Mouse (Mus musculus): ENCODE results near the gene Irf1. TPM values are rescaled to one million over a fixed set of nuclear protein-coding genes. Genes with fewer than 3 reads are reported as not detected.

Gene Irf1
- polyA plus RNA-seq, 1 experiment from 2014 or later: 3.0 TPM

GRCm38 (mm10) chr11:53805786-53806185 lies 36.0 kb downstream of the Irf1 start:
- no peak for DNase-seq (ENCODE audit: low spot score)
- H3K36me3 ChIP-seq (ENCODE audit: control insufficient read depth, insufficient read depth, low read length): no peaks in the 10 kb centered on the region
- H3K27ac ChIP-seq (ENCODE audit: low read depth, low read length): no peak overlapping the region
- H3K27me3 ChIP-seq (replicated peaks; ENCODE audit: control insufficient read depth, insufficient read depth, low read length): no peaks in the 10 kb centered on the region
- 78% methylated on average over 9 of the region's 9 CpGs for WGBS
- H3K4me1 ChIP-seq (ENCODE audit: control insufficient read depth, insufficient read depth, low read length): no peaks in the 10 kb centered on the region
- H3K4me2 ChIP-seq (ENCODE audit: low read length): no peak overlapping the region
- no peak overlapping the region for H3K4me3 ChIP-seq (ENCODE audit: low read depth, low read length)
- no peak overlapping the region for H3K9ac ChIP-seq (ENCODE audit: low read length)
- no peaks in the 10 kb centered on the region for H3K9me3 ChIP-seq (replicated peaks; ENCODE audit: control insufficient read depth, low read length)
- ATAC-seq: no peak

- no peak for DNase-seq (ENCODE audit: low spot score)
- Histone ChIP-seq H3K27ac (ENCODE audit: low read depth, low read length) (no peak overlapping the region), H3K4me3 (ENCODE audit: low read depth, low read length) (no peak overlapping the region), H3K9me3 (replicated peaks; ENCODE audit: control insufficient read depth, low read length) (no peaks in the 10 kb centered on the region), H3K36me3 (ENCODE audit: control insufficient read depth, insufficient read depth, low read length) (no peaks in the 10 kb centered on the region), H3K9ac (ENCODE audit: low read length) (no peak overlapping the region), H3K4me1 (ENCODE audit: control insufficient read depth, insufficient read depth, low read length) (no peaks in the 10 kb centered on the region), H3K4me2 (ENCODE audit: low read length) (no peak overlapping the region), H3K27me3 (replicated peaks; ENCODE audit: control insufficient read depth, insufficient read depth, low read length) (no peaks in the 10 kb centered on the region)
- WGBS: 69% methylated on average over 5 of the region's 5 CpGs
- ATAC-seq: no peak
Measured at GRCm38 (mm10) chr11:53809354-53809753, 39.5 kb downstream of the Irf1 start.

GRCm38 (mm10) chr11:53810156-53810555 lies 40.3 kb downstream of the Irf1 start:
- no peaks in the 10 kb centered on the region for H3K36me3 ChIP-seq (ENCODE audit: control insufficient read depth, insufficient read depth, low read length)
- no peaks in the 10 kb centered on the region for H3K9me3 ChIP-seq (replicated peaks; ENCODE audit: control insufficient read depth, low read length)
- H3K27me3 ChIP-seq (replicated peaks; ENCODE audit: control insufficient read depth, insufficient read depth, low read length): no peaks in the 10 kb centered on the region
- no peak overlapping the region for H3K4me2 ChIP-seq (ENCODE audit: low read length)
- H3K4me1 ChIP-seq (ENCODE audit: control insufficient read depth, insufficient read depth, low read length): no peaks in the 10 kb centered on the region
- WGBS: 67% methylated on average over 5 of the region's 5 CpGs
- DNase-seq (ENCODE audit: low spot score): no peak
- H3K27ac ChIP-seq (ENCODE audit: low read depth, low read length): no peak overlapping the region
- ATAC-seq: no peak
- H3K4me3 ChIP-seq (ENCODE audit: low read depth, low read length): no peak overlapping the region
- no peak overlapping the region for H3K9ac ChIP-seq (ENCODE audit: low read length)

GRCm38 (mm10) chr11:53810749-53811148 lies 40.9 kb downstream of the Irf1 start:
- Histone ChIP-seq H3K4me2 (ENCODE audit: low read length) (no peak overlapping the region), H3K27me3 (replicated peaks; ENCODE audit: control insufficient read depth, insufficient read depth, low read length) (no peaks in the 10 kb centered on the region), H3K4me3 (ENCODE audit: low read depth, low read length) (no peak overlapping the region), H3K9ac (ENCODE audit: low read length) (no peak overlapping the region), H3K9me3 (replicated peaks; ENCODE audit: control insufficient read depth, low read length) (no peaks in the 10 kb centered on the region), H3K36me3 (ENCODE audit: control insufficient read depth, insufficient read depth, low read length) (no peaks in the 10 kb centered on the region), H3K27ac (ENCODE audit: low read depth, low read length) (no peak overlapping the region), H3K4me1 (ENCODE audit: control insufficient read depth, insufficient read depth, low read length) (no peaks in the 10 kb centered on the region)
- ATAC-seq: no peak
- WGBS: 86% methylated on average over 2 of the region's 2 CpGs
- no peak for DNase-seq (ENCODE audit: low spot score)

GRCm38 (mm10) chr11:53811312-53811711 lies 41.5 kb downstream of the Irf1 start:
- Histone ChIP-seq H3K27me3 (replicated peaks; ENCODE audit: control insufficient read depth, insufficient read depth, low read length) (no peaks in the 10 kb centered on the region), H3K4me1 (ENCODE audit: control insufficient read depth, insufficient read depth, low read length) (no peaks in the 10 kb centered on the region), H3K9me3 (replicated peaks; ENCODE audit: control insufficient read depth, low read length) (no peaks in the 10 kb centered on the region), H3K4me3 (ENCODE audit: low read depth, low read length) (no peak overlapping the region), H3K27ac (ENCODE audit: low read depth, low read length) (no peak overlapping the region), H3K36me3 (ENCODE audit: control insufficient read depth, insufficient read depth, low read length) (no peaks in the 10 kb centered on the region), H3K9ac (ENCODE audit: low read length) (no peak overlapping the region), H3K4me2 (ENCODE audit: low read length) (no peak overlapping the region)
- WGBS: 83% methylated on average over 3 of the region's 3 CpGs
- ATAC-seq (no peak), DNase-seq (ENCODE audit: low spot score) (no peak)

- WGBS: 89% methylated on average over 16 of the region's 16 CpGs
- Histone ChIP-seq H3K9me3 (replicated peaks; ENCODE audit: control insufficient read depth, low read length) (no peaks in the 10 kb centered on the region), H3K27ac (ENCODE audit: low read depth, low read length) (no peak overlapping the region), H3K9ac (ENCODE audit: low read length) (no peak overlapping the region), H3K36me3 (ENCODE audit: control insufficient read depth, insufficient read depth, low read length) (no peaks in the 10 kb centered on the region), H3K4me3 (ENCODE audit: low read depth, low read length) (no peak overlapping the region), H3K4me1 (ENCODE audit: control insufficient read depth, insufficient read depth, low read length) (no peaks in the 10 kb centered on the region), H3K4me2 (ENCODE audit: low read length) (no peak overlapping the region), H3K27me3 (replicated peaks; ENCODE audit: control insufficient read depth, insufficient read depth, low read length) (no peaks in the 10 kb centered on the region)
- ATAC-seq (no peak), DNase-seq (ENCODE audit: low spot score) (no peak)
Measured at GRCm38 (mm10) chr11:53813001-53813868, 43.4 kb downstream of the Irf1 start.

- no peak overlapping the region for H3K27ac ChIP-seq (ENCODE audit: low read depth, low read length)
- DNase-seq (ENCODE audit: low spot score) (no peak), ATAC-seq (no peak)
- H3K4me2 ChIP-seq (ENCODE audit: low read length): no peak overlapping the region
- no peak overlapping the region for H3K9ac ChIP-seq (ENCODE audit: low read length)
- no peak overlapping the region for H3K4me3 ChIP-seq (ENCODE audit: low read depth, low read length)
- H3K4me1 ChIP-seq (ENCODE audit: control insufficient read depth, insufficient read depth, low read length): no peaks in the 10 kb centered on the region
- no peaks in the 10 kb centered on the region for H3K36me3 ChIP-seq (ENCODE audit: control insufficient read depth, insufficient read depth, low read length)
- 54% methylated on average over 3 of the region's 3 CpGs for WGBS
- H3K9me3 ChIP-seq (replicated peaks; ENCODE audit: control insufficient read depth, low read length): no peaks in the 10 kb centered on the region
- no peaks in the 10 kb centered on the region for H3K27me3 ChIP-seq (replicated peaks; ENCODE audit: control insufficient read depth, insufficient read depth, low read length)
Measured at GRCm38 (mm10) chr11:53814810-53815209, 45.0 kb downstream of the Irf1 start.

- H3K4me3 ChIP-seq (ENCODE audit: low read depth, low read length): no peak overlapping the region
- no peaks in the 10 kb centered on the region for H3K36me3 ChIP-seq (ENCODE audit: control insufficient read depth, insufficient read depth, low read length)
- 93% methylated on average over 5 of the region's 5 CpGs for WGBS
- no peaks in the 10 kb centered on the region for H3K4me1 ChIP-seq (ENCODE audit: control insufficient read depth, insufficient read depth, low read length)
- H3K9ac ChIP-seq (ENCODE audit: low read length): no peak overlapping the region
- H3K27ac ChIP-seq (ENCODE audit: low read depth, low read length): no peak overlapping the region
- no peak overlapping the region for H3K4me2 ChIP-seq (ENCODE audit: low read length)
- no peaks in the 10 kb centered on the region for H3K27me3 ChIP-seq (replicated peaks; ENCODE audit: control insufficient read depth, insufficient read depth, low read length)
- ATAC-seq (no peak), DNase-seq (ENCODE audit: low spot score) (no peak)
- no peaks in the 10 kb centered on the region for H3K9me3 ChIP-seq (replicated peaks; ENCODE audit: control insufficient read depth, low read length)
Measured at GRCm38 (mm10) chr11:53816841-53817375, 47.1 kb downstream of the Irf1 start.

GRCm38 (mm10) chr11:53818794-53819193 lies 49.0 kb downstream of the Irf1 start:
- Histone ChIP-seq H3K9ac (ENCODE audit: low read length) (no peak overlapping the region), H3K9me3 (replicated peaks; ENCODE audit: control insufficient read depth, low read length) (no peaks in the 10 kb centered on the region), H3K27me3 (replicated peaks; ENCODE audit: control insufficient read depth, insufficient read depth, low read length) (no peaks in the 10 kb centered on the region), H3K36me3 (ENCODE audit: control insufficient read depth, insufficient read depth, low read length) (no peaks in the 10 kb centered on the region), H3K4me1 (ENCODE audit: control insufficient read depth, insufficient read depth, low read length) (no peaks in the 10 kb centered on the region), H3K4me2 (ENCODE audit: low read length) (no peak overlapping the region), H3K27ac (ENCODE audit: low read depth, low read length) (no peak overlapping the region), H3K4me3 (ENCODE audit: low read depth, low read length) (no peak overlapping the region)
- DNase-seq (ENCODE audit: low spot score) (no peak), ATAC-seq (no peak)
- WGBS: 70% methylated on average over 6 of the region's 6 CpGs

Data from forebrain, embryonic 14.5 days (tissue).